Comparison of ENCODE assay signal across 26 mouse cellular contexts in the genomic region with DNA sequence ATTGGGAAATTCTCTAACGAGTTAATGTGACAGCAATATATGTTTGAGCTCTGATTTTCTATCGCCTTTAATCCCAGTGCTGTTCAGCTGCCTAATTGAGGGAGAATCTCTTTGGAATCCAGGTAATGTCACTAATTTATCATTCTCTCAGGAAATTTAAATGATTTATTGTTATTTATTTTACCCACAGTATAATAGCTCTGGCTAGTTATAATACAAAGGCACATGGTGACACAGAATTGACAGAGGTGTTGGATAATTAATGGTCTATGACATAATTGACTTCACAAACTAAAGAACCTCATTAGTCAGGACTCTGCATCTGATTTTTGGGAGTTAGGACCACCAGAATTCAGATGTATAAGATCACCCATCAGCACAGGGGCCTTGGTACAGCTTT.
DNase-seq lines count a peak whose midpoint lies in the region; ATAC-seq and TF ChIP-seq lines count a peak whose summit lies in the region.
"Had no signal": no experiment of that assay in that cellular context is flagged by ENCODE, and none has a peak within 500 bp of the region (broad histone marks: within the 10 kb centered on the region; RNA-seq: fewer than 3 reads in every experiment).

No protein-coding gene starts in this region.

- H3K36me3 ChIP-seq in midbrain, embryonic 15.5 days (replicated peaks): no peaks in the 10 kb centered on the region
- H3K36me3 ChIP-seq in midbrain, embryonic 14.5 days (ENCODE audit: control insufficient read depth, insufficient read depth, low read length): no peaks in the 10 kb centered on the region
- no peaks in the 10 kb centered on the region for H3K36me3 ChIP-seq in forebrain, embryonic 15.5 days
- H3K36me3 ChIP-seq in hindbrain, embryonic 12.5 days: no peaks in the 10 kb centered on the region
- H3K36me3 ChIP-seq in hindbrain, postnatal 0 days (ENCODE audit: insufficient read depth, low read length): no peaks in the 10 kb centered on the region
- H3K36me3 ChIP-seq: embryonic facial prominence, embryonic 13.5 days; heart, embryonic 10.5 days; intestine, embryonic 15.5 days; limb, embryonic 13.5 days; lung, embryonic 15.5 days; midbrain, embryonic 10.5 days; stomach, embryonic 15.5 days had no signal

- no peak overlapping the region for H3K4me3 ChIP-seq in midbrain, embryonic 15.5 days
- H3K4me3 ChIP-seq in midbrain, embryonic 14.5 days (replicated peaks; ENCODE audit: low read depth, low read length): no peak overlapping the region
- no peak overlapping the region for H3K4me3 ChIP-seq in forebrain, embryonic 15.5 days
- H3K4me3 ChIP-seq in hindbrain, embryonic 12.5 days: no peak overlapping the region
- no peak overlapping the region for H3K4me3 ChIP-seq in hindbrain, postnatal 0 days (ENCODE audit: low read length)
- H3K4me3 ChIP-seq: embryonic facial prominence, embryonic 13.5 days; heart, embryonic 10.5 days; intestine, embryonic 15.5 days; layer of hippocampus, adult 2 months; left cerebral cortex, adult 2 months; limb, embryonic 13.5 days; lung, embryonic 15.5 days; midbrain, embryonic 10.5 days; myocyte; stomach, embryonic 15.5 days had no signal

- 49% methylated on average over 2 of the region's 2 CpGs for WGBS in midbrain, embryonic 15.5 days
- WGBS in midbrain, embryonic 14.5 days: 49% methylated on average over 2 of the region's 2 CpGs
- 49% methylated on average over 2 of the region's 2 CpGs for WGBS in forebrain, embryonic 15.5 days
- WGBS in hindbrain, embryonic 12.5 days: 52% methylated on average over 2 of the region's 2 CpGs
- WGBS in hindbrain, postnatal 0 days: 55% methylated on average over 2 of the region's 2 CpGs

- H3K27me3 ChIP-seq in midbrain, embryonic 15.5 days (replicated peaks): no peaks in the 10 kb centered on the region
- H3K27me3 ChIP-seq in midbrain, embryonic 14.5 days (ENCODE audit: control insufficient read depth, insufficient read depth, low read length): no peaks in the 10 kb centered on the region
- H3K27me3 ChIP-seq in forebrain, embryonic 15.5 days: no peaks in the 10 kb centered on the region
- H3K27me3 ChIP-seq in hindbrain, embryonic 12.5 days: no peaks in the 10 kb centered on the region
- no peaks in the 10 kb centered on the region for H3K27me3 ChIP-seq in hindbrain, postnatal 0 days (ENCODE audit: insufficient read depth, low read length)
- H3K27me3 ChIP-seq: embryonic facial prominence, embryonic 13.5 days; intestine, embryonic 15.5 days; limb, embryonic 13.5 days; lung, embryonic 15.5 days; stomach, embryonic 15.5 days had no signal

- TF ChIP-seq CTCF in hindbrain, postnatal 0 days (IDR thresholded peaks at IDR 0.05; ENCODE audit: low read depth): no peak

- ATAC-seq in midbrain, embryonic 15.5 days (replicated peaks): peak; percentile 4; the same call in 1 of the 2 replicates
- no peak for ATAC-seq in midbrain, embryonic 14.5 days (ENCODE audit: low FRiP score, low TSS enrichment)
- no peak for ATAC-seq in forebrain, embryonic 15.5 days (replicated peaks)
- peak; percentile 65; the same call in 1 of the 2 replicates for ATAC-seq in hindbrain, embryonic 12.5 days (ENCODE audit: low FRiP score)
- no peak for ATAC-seq in hindbrain, postnatal 0 days
- ATAC-seq: intestine, embryonic 15.5 days had no signal

- DNase-seq in midbrain, embryonic 14.5 days: no peak
- DNase-seq in hindbrain, postnatal 0 days (ENCODE audit: low spot score): peak; percentile 17
- no peak for DNase-seq in frontal cortex, adult 2 months (ENCODE audit: extremely low spot score in 1 of 2, low spot score in 1 of 2)
- no peak for DNase-seq in right cerebral cortex, postnatal 36 days (ENCODE audit: low spot score in 2 of 2)
- DNase-seq: adrenal gland, postnatal 25 days; B cell, adult 2 months; cerebellum, adult 18-20 months; gastrocnemius, postnatal 25 days; kidney, adult 2 months; kidney, postnatal 36 days; right cerebral cortex, postnatal 14 days; thymus, postnatal 14 days had no signal

- H3K4me1 ChIP-seq in midbrain, embryonic 15.5 days: no peaks in the 10 kb centered on the region
- no peaks in the 10 kb centered on the region for H3K4me1 ChIP-seq in midbrain, embryonic 14.5 days (ENCODE audit: control insufficient read depth, insufficient read depth, low read length)
- H3K4me1 ChIP-seq in forebrain, embryonic 15.5 days: peaks cover 6% of the 10 kb centered on the region; the same call in 1 of the 2 replicates
- H3K4me1 ChIP-seq in hindbrain, embryonic 12.5 days: 0 out of 2 replicates have a peak, but pooled peaks cover 4% of the 10 kb centered on the region
- no peaks in the 10 kb centered on the region for H3K4me1 ChIP-seq in hindbrain, postnatal 0 days (ENCODE audit: insufficient read depth, low read length)
- H3K4me1 ChIP-seq: embryonic facial prominence, embryonic 13.5 days; heart, embryonic 10.5 days; intestine, embryonic 15.5 days; lung, embryonic 15.5 days; stomach, embryonic 15.5 days had no signal

- no peak overlapping the region for H3K27ac ChIP-seq in midbrain, embryonic 15.5 days
- no peak overlapping the region for H3K27ac ChIP-seq in midbrain, embryonic 14.5 days (replicated peaks; ENCODE audit: low read depth, low read length)
- H3K27ac ChIP-seq in forebrain, embryonic 15.5 days (replicated peaks): peak overlapping the region; percentile 66
- H3K27ac ChIP-seq in hindbrain, embryonic 12.5 days: no peak overlapping the region
- H3K27ac ChIP-seq in hindbrain, postnatal 0 days: no peak overlapping the region
- H3K27ac ChIP-seq: embryonic facial prominence, embryonic 13.5 days; heart, embryonic 10.5 days; intestine, embryonic 15.5 days; layer of hippocampus, adult 2 months; left cerebral cortex, adult 2 months; limb, embryonic 13.5 days; lung, embryonic 15.5 days; midbrain, embryonic 10.5 days; stomach, embryonic 15.5 days had no signal

- H3K9ac ChIP-seq in midbrain, embryonic 15.5 days: no peak overlapping the region
- no peak overlapping the region for H3K9ac ChIP-seq in midbrain, embryonic 14.5 days (replicated peaks; ENCODE audit: low read length)
- no peak overlapping the region for H3K9ac ChIP-seq in forebrain, embryonic 15.5 days (replicated peaks)
- H3K9ac ChIP-seq in hindbrain, embryonic 12.5 days: no peak overlapping the region
- H3K9ac ChIP-seq in hindbrain, postnatal 0 days (replicated peaks; ENCODE audit: low read length): no peak overlapping the region
- H3K9ac ChIP-seq: embryonic facial prominence, embryonic 13.5 days; intestine, embryonic 15.5 days; limb, embryonic 13.5 days; lung, embryonic 15.5 days; stomach, embryonic 15.5 days had no signal

- no peak overlapping the region for H3K4me2 ChIP-seq in midbrain, embryonic 15.5 days
- H3K4me2 ChIP-seq in midbrain, embryonic 14.5 days (ENCODE audit: low read length): no peak overlapping the region
- H3K4me2 ChIP-seq in forebrain, embryonic 15.5 days (replicated peaks): no peak overlapping the region
- H3K4me2 ChIP-seq in hindbrain, embryonic 12.5 days (replicated peaks): no peak overlapping the region
- H3K4me2 ChIP-seq in hindbrain, postnatal 0 days (ENCODE audit: low read depth, low read length): no peak overlapping the region
- H3K4me2 ChIP-seq: embryonic facial prominence, embryonic 13.5 days; intestine, embryonic 15.5 days; limb, embryonic 13.5 days; liver, embryonic 11.5 days; lung, embryonic 15.5 days; stomach, embryonic 15.5 days had no signal

- H3K9me3 ChIP-seq in midbrain, embryonic 15.5 days: no peaks in the 10 kb centered on the region
- H3K9me3 ChIP-seq in midbrain, embryonic 14.5 days (ENCODE audit: control insufficient read depth, low read length): no peaks in the 10 kb centered on the region
- H3K9me3 ChIP-seq in forebrain, embryonic 15.5 days: no peaks in the 10 kb centered on the region
- no peaks in the 10 kb centered on the region for H3K9me3 ChIP-seq in hindbrain, embryonic 12.5 days (replicated peaks)
- H3K9me3 ChIP-seq in hindbrain, postnatal 0 days (ENCODE audit: low read length): no peaks in the 10 kb centered on the region
- H3K9me3 ChIP-seq: embryonic facial prominence, embryonic 13.5 days; heart, embryonic 10.5 days; intestine, embryonic 15.5 days; limb, embryonic 13.5 days; lung, embryonic 15.5 days; midbrain, embryonic 10.5 days; stomach, embryonic 15.5 days had no signal

Comparison
In these comparisons a context has a peak if more than half of its experiments do, and no peak if none do; other contexts are left out.
1. ATAC-seq: peak in midbrain, embryonic 15.5 days (single experiment) and hindbrain, embryonic 12.5 days (single experiment); none in midbrain, embryonic 14.5 days (single experiment), forebrain, embryonic 15.5 days (single experiment) and hindbrain, postnatal 0 days (single experiment).